Comparison of ENCODE assay signal across 8 mouse cellular contexts in the genomic region with DNA sequence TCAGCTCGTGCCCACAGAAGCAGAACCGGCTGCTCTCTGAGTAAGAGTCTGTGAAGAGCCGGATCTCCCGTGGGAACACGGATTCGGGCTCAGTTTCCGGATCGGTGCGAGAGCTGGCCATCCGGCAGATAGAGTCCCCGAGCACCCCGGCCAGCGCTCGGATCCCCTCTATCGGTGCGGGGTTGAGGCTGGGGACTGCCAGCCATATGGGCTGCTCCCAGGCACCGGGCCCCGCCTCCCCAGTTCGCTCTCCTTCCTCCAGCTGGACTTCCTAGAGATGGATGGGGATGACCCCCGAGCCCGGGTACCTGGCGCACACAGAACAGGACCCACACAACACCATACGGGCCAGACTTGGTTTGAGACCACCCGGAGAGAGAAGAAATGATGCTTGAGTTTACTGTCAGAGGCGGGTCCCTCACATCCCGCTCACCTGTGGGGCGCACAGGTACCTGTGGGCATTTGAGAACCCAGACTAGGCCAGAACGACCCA. TPM values are rescaled to one million over a fixed set of nuclear protein-coding genes. Genes with fewer than 3 reads are reported as not detected.
DNase-seq lines count a peak whose midpoint lies in the region; ATAC-seq and TF ChIP-seq lines count a peak whose summit lies in the region.

TSS of gene Mettl1 (plus strand) at position 141 of the 493 bp plus-strand sequence.
TSS of gene Eef1akmt3 (minus strand) at position 240 of the 493 bp plus-strand sequence.

- H3K4me2 ChIP-seq in forebrain, embryonic 13.5 days, result peak within 1 kb of the TSS; percentile 99
- H3K4me2 ChIP-seq in intestine, embryonic 14.5 days (ENCODE audit: low read length), result peak within 1 kb of the TSS; percentile 99
- H3K4me2 ChIP-seq in lung, embryonic 16.5 days (ENCODE audit: low read depth, low read length), result peak within 1 kb of the TSS; percentile 84

- H3K27me3 ChIP-seq in spleen, adult 2 months (ENCODE audit: control insufficient read depth, insufficient read depth, low read length), result peaks cover 9% of the 10 kb centered on the region; the same call in 1 of the 2 replicates
- peaks cover 10% of the 10 kb centered on the region; the same call in 1 of the 2 replicates for H3K27me3 ChIP-seq in forebrain, embryonic 13.5 days
- peaks cover 10% of the 10 kb centered on the region; the same call in 1 of the 2 replicates for H3K27me3 ChIP-seq in intestine, embryonic 14.5 days (replicated peaks; ENCODE audit: control insufficient read depth, insufficient read depth, low read length)
- no peaks in the 10 kb centered on the region; the same call in 1 of the 2 replicates for H3K27me3 ChIP-seq in lung, embryonic 16.5 days (ENCODE audit: control insufficient read depth, insufficient read depth, low read depth, low read length)
- H3K27me3 ChIP-seq in small intestine, adult 2 months (ENCODE audit: control insufficient read depth, insufficient read depth, low read length), result no peaks in the 10 kb centered on the region

- no peak for TF ChIP-seq CTCF in spleen, adult 2 months (IDR thresholded peaks at IDR 0.05; ENCODE audit: extremely low read depth, insufficient read depth, insufficient read length, insufficient replicate concordance)
- TF ChIP-seq CTCF in small intestine, adult 2 months (IDR thresholded peaks at IDR 0.05; ENCODE audit: extremely low read depth, insufficient read length, insufficient replicate concordance, low read depth, low read length), result no peak

- H3K9ac ChIP-seq in forebrain, embryonic 13.5 days, result peak within 1 kb of the TSS; percentile 79
- peak within 1 kb of the TSS; percentile 59 for H3K9ac ChIP-seq in intestine, embryonic 14.5 days (ENCODE audit: low read length)
- H3K9ac ChIP-seq in lung, embryonic 16.5 days (ENCODE audit: low read length), result peak within 1 kb of the TSS; percentile 69

- no peaks in the 10 kb centered on the region for H3K9me3 ChIP-seq in forebrain, embryonic 13.5 days (replicated peaks)
- H3K9me3 ChIP-seq in intestine, embryonic 14.5 days (ENCODE audit: control insufficient read depth, low read length), result no peaks in the 10 kb centered on the region
- H3K9me3 ChIP-seq in lung, embryonic 16.5 days (ENCODE audit: control insufficient read depth, low read length), result no peaks in the 10 kb centered on the region

- H3K4me1 ChIP-seq in spleen, adult 2 months (ENCODE audit: control insufficient read depth, insufficient read depth, insufficient read length), result peaks cover 5% of the 10 kb centered on the region
- peaks cover 16% of the 10 kb centered on the region for H3K4me1 ChIP-seq in forebrain, embryonic 13.5 days
- peaks cover 8% of the 10 kb centered on the region for H3K4me1 ChIP-seq in intestine, embryonic 14.5 days (replicated peaks; ENCODE audit: control insufficient read depth, insufficient read depth, low read length)
- H3K4me1 ChIP-seq in lung, embryonic 16.5 days (replicated peaks; ENCODE audit: control insufficient read depth, insufficient read depth, low read length), result peaks cover 10% of the 10 kb centered on the region
- no peaks in the 10 kb centered on the region; the same call in 1 of the 2 replicates for H3K4me1 ChIP-seq in small intestine, adult 2 months (ENCODE audit: control insufficient read depth, insufficient read depth, insufficient read length, low read length)

- DNase-seq in adrenal gland, adult 2 months, result peak; percentile 63
- DNase-seq in adrenal gland, postnatal 4 days (ENCODE audit: low spot score in 2 of 2), result no peak
- DNase-seq in spleen, adult 2 months (ENCODE audit: low read depth in 1 of 2, low spot score in 2 of 2), result no peak
- no peak for DNase-seq in spleen, postnatal 14 days (ENCODE audit: low spot score in 2 of 2)
- no peak for DNase-seq in intestine, embryonic 14.5 days (ENCODE audit: low spot score)

- H3K36me3 ChIP-seq in spleen, adult 2 months (ENCODE audit: control insufficient read depth, insufficient read depth, low read length), result peaks cover 3% of the 10 kb centered on the region
- peaks cover 5% of the 10 kb centered on the region for H3K36me3 ChIP-seq in forebrain, embryonic 13.5 days (ENCODE audit: poor library complexity, severe bottlenecking)
- peaks cover 13% of the 10 kb centered on the region; the same call in 1 of the 2 replicates for H3K36me3 ChIP-seq in intestine, embryonic 14.5 days (ENCODE audit: control insufficient read depth, insufficient read depth, low read length)
- peaks cover 1% of the 10 kb centered on the region; the same call in 1 of the 2 replicates for H3K36me3 ChIP-seq in lung, embryonic 16.5 days (ENCODE audit: control insufficient read depth, insufficient read depth, low read length)
- H3K36me3 ChIP-seq in small intestine, adult 2 months (ENCODE audit: control insufficient read depth, insufficient read depth, low read length), result no peaks in the 10 kb centered on the region

- H3K27ac ChIP-seq in spleen, adult 2 months (ENCODE audit: insufficient read depth, low read length), result no peak within 1 kb of the TSS
- H3K27ac ChIP-seq in forebrain, embryonic 13.5 days, result no peak within 1 kb of the TSS
- H3K27ac ChIP-seq in intestine, embryonic 14.5 days (ENCODE audit: low read depth), result peak within 1 kb of the TSS; percentile 48; the same call in 1 of the 2 replicates
- H3K27ac ChIP-seq in lung, embryonic 16.5 days (ENCODE audit: low read length), result peak within 1 kb of the TSS; percentile 62; the same call in 1 of the 2 replicates
- H3K27ac ChIP-seq in small intestine, adult 2 months (ENCODE audit: insufficient read depth, low read depth, low read length), result no peak within 1 kb of the TSS

- no peak for TF ChIP-seq POLR2A in spleen, adult 2 months (IDR thresholded peaks at IDR 0.05; ENCODE audit: low read depth, low read length)
- TF ChIP-seq POLR2A in small intestine, adult 2 months (IDR thresholded peaks at IDR 0.05; ENCODE audit: low read depth, low read length), result no peak

- WGBS in spleen, adult 2 months, result under 1% methylated on average over 28 of the region's 28 CpGs
- WGBS in forebrain, embryonic 13.5 days, result under 1% methylated on average over 28 of the region's 28 CpGs
- WGBS in intestine, embryonic 14.5 days, result under 1% methylated on average over 28 of the region's 28 CpGs
- under 1% methylated on average over 28 of the region's 28 CpGs for WGBS in lung, embryonic 16.5 days
- 1% methylated on average over 28 of the region's 28 CpGs for WGBS in small intestine, adult 2 months

- H3K4me3 ChIP-seq in spleen, adult 2 months (ENCODE audit: extremely low read depth, insufficient read depth, insufficient read length), result peak within 1 kb of the TSS; percentile 75
- H3K4me3 ChIP-seq in forebrain, embryonic 13.5 days, result peak within 1 kb of the TSS; percentile 84
- peak within 1 kb of the TSS; percentile 65 for H3K4me3 ChIP-seq in intestine, embryonic 14.5 days (ENCODE audit: low read depth, low read length)
- peak within 1 kb of the TSS; percentile 90 for H3K4me3 ChIP-seq in lung, embryonic 16.5 days (ENCODE audit: low read length)
- H3K4me3 ChIP-seq in small intestine, adult 2 months (ENCODE audit: low read depth, low read length), result peak within 1 kb of the TSS; percentile 89

- peak; percentile 74 for ATAC-seq in forebrain, embryonic 13.5 days
- ATAC-seq in intestine, embryonic 14.5 days (replicated peaks; ENCODE audit: low FRiP score, low TSS enrichment, low read depth), result peak; percentile 69
- peak; percentile 70 for ATAC-seq in lung, embryonic 16.5 days (ENCODE audit: low read depth)

RNA-seq across cellular contexts. Expression of gene Mettl1, which starts in this region (rescaled TPM):
- total RNA-seq in adrenal gland, adult 2 months (2021), result 10 to 100 TPM; 17.7 to 23.0 TPM
- 18.2 and 23.7 TPM in 2 replicates for polyA plus RNA-seq in adrenal gland, adult 2 months (2012; rRNA removed)
- 10 to 100 TPM; 20.5 to 23.2 TPM for total RNA-seq in adrenal gland, postnatal 4 days (2021)
- 14.6 and 14.9 TPM in 2 replicates for polyA plus RNA-seq in spleen, adult 2 months (2012; rRNA removed)
- 29.3 and 30.0 TPM in 2 replicates for polyA plus RNA-seq in forebrain, embryonic 13.5 days (2015; fragmentation: Nextera tagmentation; extraction: Ambion mirVana)
- polyA plus RNA-seq in intestine, embryonic 14.5 days (2014; fragmentation: Nextera tagmentation; extraction: Ambion mirVana), result 60.8 and 65.2 TPM in 2 replicates
- polyA plus RNA-seq in lung, embryonic 16.5 days (2015; fragmentation: Nextera tagmentation; extraction: Ambion mirVana), result 37.5 and 39.9 TPM in 2 replicates
- polyA plus RNA-seq in small intestine, adult 2 months (2012; rRNA removed), result 9.6 and 10.3 TPM in 2 replicates

RNA-seq across cellular contexts. Expression of gene Eef1akmt3, which starts in this region (rescaled TPM):
- under 1 TPM; 0.14 to 0.69 TPM for total RNA-seq in adrenal gland, adult 2 months (2021)
- 0.18 and 0.23 TPM in 2 replicates for polyA plus RNA-seq in adrenal gland, adult 2 months (2012; rRNA removed)
- total RNA-seq in adrenal gland, postnatal 4 days (2021), result under 1 TPM; 0.40 to 0.53 TPM
- 0.35 and 0.42 TPM in 2 replicates for polyA plus RNA-seq in spleen, adult 2 months (2012; rRNA removed)
- 0.08 and 0.14 TPM in 2 replicates for polyA plus RNA-seq in forebrain, embryonic 13.5 days (2015; fragmentation: Nextera tagmentation; extraction: Ambion mirVana)
- polyA plus RNA-seq in intestine, embryonic 14.5 days (2014; fragmentation: Nextera tagmentation; extraction: Ambion mirVana), result 0.31 and 0.50 TPM in 2 replicates
- 0.29 and 0.36 TPM in 2 replicates for polyA plus RNA-seq in lung, embryonic 16.5 days (2015; fragmentation: Nextera tagmentation; extraction: Ambion mirVana)
- 1.2 TPM in 2 replicates for polyA plus RNA-seq in small intestine, adult 2 months (2012; rRNA removed)

Comparison
In these comparisons a context has a peak if more than half of its experiments do, and no peak if none do; other contexts are left out.
1. H3K27ac ChIP-seq: peak in intestine, embryonic 14.5 days (single experiment) and lung, embryonic 16.5 days (single experiment); none in spleen, adult 2 months (single experiment), forebrain, embryonic 13.5 days (single experiment) and small intestine, adult 2 months (single experiment).
2. Peak in every context shown above with its lines, with median percentiles within 50 percentile points of each other: H3K4me3 ChIP-seq, ATAC-seq, H3K4me2 ChIP-seq and H3K9ac ChIP-seq.